Mouse (Mus musculus) adrenal gland, adult (tissue): ENCODE results near the gene 4931440F15Rik.
"Not testable (repeated sequence)": the region's sequence is repeated elsewhere in the genome, so short reads cannot be mapped to it uniquely, and the experiment has no call there.

ENCODE experiments used
- DNase-seq, 2 experiments: peaks; one replicate each; pipeline ENCODE4 v3.0.0; 2022 to 2023; ENCODE audit warnings: low spot score in 1 of 2; ENCODE audit not compliant: inconsistent age in 2 of 2

Gene 4931440F15Rik

GRCm38 (mm10) chr11:29825271-29825718 lies at the start of gene 4931440F15Rik:
TSS of gene 4931440F15Rik (minus strand) at chr11:29825668.
- not testable (repeated sequence) for DNase-seq

- not testable (repeated sequence) for DNase-seq
Observed at GRCm38 (mm10) chr11:29874781-29875180, 49.3 kb upstream of the 4931440F15Rik start.

- DNase-seq, result no peak
Observed at GRCm38 (mm10) chr11:29870174-29870573, 44.7 kb upstream of the 4931440F15Rik start.

GRCm38 (mm10) chr11:29864269-29864668 lies 38.8 kb upstream of the 4931440F15Rik start:
- DNase-seq, result no peak

GRCm38 (mm10) chr11:29861750-29862397 lies 36.4 kb upstream of the 4931440F15Rik start:
- peak; percentile 14 to 72 for DNase-seq

- no peak for DNase-seq
Observed at GRCm38 (mm10) chr11:29861040-29861439, 35.6 kb upstream of the 4931440F15Rik start.

GRCm38 (mm10) chr11:29840606-29841227 lies 15.2 kb upstream of the 4931440F15Rik start:
- DNase-seq, result no peak

GRCm38 (mm10) chr11:29839781-29840180 lies 14.3 kb upstream of the 4931440F15Rik start:
- DNase-seq, result peak; percentile 39 to 79

GRCm38 (mm10) chr11:29837066-29837465 lies 11.6 kb upstream of the 4931440F15Rik start:
- peak in 1 of 2 experiments; percentile 50 for DNase-seq

GRCm38 (mm10) chr11:29827729-29828128 lies 2.3 kb upstream of the 4931440F15Rik start:
- DNase-seq, result no peak

- no peak for DNase-seq
Observed at GRCm38 (mm10) chr11:29826001-29826400, 533 bp upstream of the 4931440F15Rik start.

GRCm38 (mm10) chr11:29824474-29825270 lies 796 bp downstream of the 4931440F15Rik start:
- DNase-seq, result not testable (repeated sequence)

- no peak for DNase-seq
Observed at GRCm38 (mm10) chr11:29823141-29823540, 2.3 kb downstream of the 4931440F15Rik start.

- DNase-seq, result no peak
Observed at GRCm38 (mm10) chr11:29815670-29816069, 9.8 kb downstream of the 4931440F15Rik start.

GRCm38 (mm10) chr11:29815261-29815660 lies 10.2 kb downstream of the 4931440F15Rik start:
- DNase-seq, result no peak

GRCm38 (mm10) chr11:29813267-29813666 lies 12.2 kb downstream of the 4931440F15Rik start:
- no peak for DNase-seq

GRCm38 (mm10) chr11:29812475-29812874 lies 13.0 kb downstream of the 4931440F15Rik start:
- DNase-seq, result no peak

- DNase-seq, result no peak
Observed at GRCm38 (mm10) chr11:29810324-29810723, 15.1 kb downstream of the 4931440F15Rik start.

- DNase-seq, result no peak
Observed at GRCm38 (mm10) chr11:29808981-29809589, 16.4 kb downstream of the 4931440F15Rik start.

GRCm38 (mm10) chr11:29808173-29808980 lies 17.1 kb downstream of the 4931440F15Rik start:
- peak; percentile 25 to 78 for DNase-seq
